Mouse (Mus musculus) G1E (cell line): Measurements from ENCODE around the gene Sp6. TPM values are rescaled to one million over a fixed set of nuclear protein-coding genes. Genes with fewer than 3 reads are reported as not detected.

Experiments used
- ATAC-seq: 2 replicates; pipeline ENCODE4 v1.8.0; 2016; ENCODE audit warnings: mild to moderate bottlenecking; ENCODE audit not compliant: insufficient number of reproducible peaks, poor library complexity, low FRiP score, severe bottlenecking; ENCODE audit errors: extremely low read depth
- DNase-seq: peaks from one replicate; pipeline ENCODE4 v3.0.0; 2012; ENCODE audit warnings: low spot score
- H3K27me3 ChIP-seq: 2 replicates; pipeline ENCODE4 v1.6.1; 2012; ENCODE audit warnings: mild to moderate bottlenecking, low read length, inconsistent platforms; ENCODE audit not compliant: insufficient read depth
- H3K36me3 ChIP-seq: replicated peaks from 2 replicates; pipeline ENCODE3; 2012; ENCODE audit warnings: mild to moderate bottlenecking, inconsistent platforms
- H3K4me1 ChIP-seq: 2 replicates; pipeline ENCODE4 v1.6.1; 2012; ENCODE audit warnings: low read depth, low read length, inconsistent platforms, mixed read lengths; ENCODE audit not compliant: insufficient read depth
- H3K4me3 ChIP-seq: 2 replicates; pipeline ENCODE4 v1.5.1; 2012; ENCODE audit warnings: low read depth, mild to moderate bottlenecking, inconsistent platforms, low read length, moderate library complexity, mixed read lengths
- H3K9me3 ChIP-seq: replicated peaks from 2 replicates; pipeline ENCODE4 v1.6.1; 2012; ENCODE audit warnings: inconsistent platforms
- CTCF ChIP-seq: IDR thresholded peaks from 2 replicates; pipeline ENCODE4 v1.5.1; 2012; ENCODE audit warnings: low read depth, low read length, inconsistent platforms, mixed read lengths
- GATA1 ChIP-seq: IDR thresholded peaks from 2 replicates; pipeline ENCODE4 v1.6.1; 2012; ENCODE audit warnings: borderline replicate concordance, low read length, inconsistent platforms, mixed read lengths
- GATA2 ChIP-seq: IDR thresholded peaks from 2 replicates; pipeline ENCODE4 v1.6.1; 2012; ENCODE audit warnings: low read depth, low read length, inconsistent platforms, borderline replicate concordance
- POLR2AphosphoS5 ChIP-seq: IDR thresholded peaks from 2 replicates; pipeline ENCODE4 v1.6.1; 2012; ENCODE audit warnings: low read depth, low read length, inconsistent platforms; ENCODE audit not compliant: insufficient replicate concordance
- TAL1 ChIP-seq: conservative IDR thresholded peaks from 2 replicates; pipeline ENCODE4 v1.6.1; 2012; ENCODE audit warnings: low read depth, low read length, inconsistent platforms, mixed read lengths
- polyA plus RNA-seq: library from polyadenylated mRNA; stranded (reverse); fragments of >175 nt; gene quantifications from 2 replicates; pipeline ENCODE4 v1.2.3, GENCODE M21; 2012
- total RNA-seq, 2 experiments: library from RNA; stranded (forward) in 1 of 2; stranded (reverse) in 1 of 2; fragments of 200-1000 nt in 1 of 2; fragments of >200 nt in 1 of 2; fragmentation: Nextera tagmentation in 1 of 2; gene quantifications; 2 replicates each; pipeline ENCODE4 v1.2.3; 2014 to 2017

The Sp6 gene
- total and polyA plus RNA-seq, 3 experiments, result 0.05 TPM; not detected in 2

DNA sequence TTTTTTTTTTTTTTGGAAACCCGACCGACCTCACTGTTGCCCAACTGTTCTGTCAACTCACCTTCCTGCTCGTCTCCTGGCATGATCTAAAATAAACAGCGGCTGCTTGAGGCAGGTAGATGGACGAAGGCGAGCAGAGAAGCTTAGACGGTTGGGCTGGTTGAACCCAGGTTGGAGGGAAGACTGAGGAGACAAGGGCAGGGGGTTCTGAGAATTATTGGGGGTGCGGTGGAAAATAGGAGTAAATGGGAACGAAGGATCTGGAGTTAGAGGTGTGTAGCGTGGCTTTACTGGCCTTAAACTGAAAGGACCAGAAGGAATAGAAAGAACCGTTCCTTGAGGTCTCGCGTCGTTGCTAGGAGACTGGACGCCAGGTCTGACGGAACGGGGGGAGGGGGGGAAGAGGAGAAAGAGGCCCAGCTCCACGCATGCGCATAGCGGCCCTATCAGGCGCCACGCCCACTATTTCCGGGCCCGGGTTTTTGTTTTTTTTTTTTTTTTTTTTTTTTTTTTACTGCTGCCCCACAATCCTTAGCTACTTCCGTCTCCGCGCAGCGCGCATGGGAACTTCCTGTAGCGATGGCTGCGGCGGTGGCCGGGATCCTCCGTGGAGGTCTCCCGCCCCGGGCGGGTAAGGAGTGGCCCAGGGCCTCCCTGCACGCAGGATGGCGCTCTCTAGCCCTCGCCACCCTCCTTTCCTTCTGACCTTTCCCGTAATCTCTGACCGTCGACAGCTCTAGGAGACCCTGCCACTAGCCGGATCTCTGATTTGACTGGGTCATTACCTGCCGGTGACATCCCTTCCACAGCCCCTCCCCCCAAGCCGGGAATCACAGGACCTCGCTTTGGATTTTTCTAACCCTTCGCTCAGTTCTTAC is 28.1 kb downstream of the Sp6 start, which contains the start of the genes Lrrc46 and Mrpl10:
TSS of gene Lrrc46 (minus strand) at position 386 of the 878 bp plus-strand sequence.
TSS of gene Mrpl10 (plus strand) at position 539 of the 878 bp plus-strand sequence.
- TF ChIP-seq TAL1, result no peak
- no peak for TF ChIP-seq POLR2AphosphoS5
- no peak for TF ChIP-seq GATA2
- TF ChIP-seq GATA1, result no peak
- no peak for TF ChIP-seq CTCF
- DNase-seq (peak; percentile 96), ATAC-seq (peak; percentile 78)
- Histone ChIP-seq H3K36me3 (peaks cover 38% of the 10 kb centered on the region), H3K4me1 (peaks cover 33% of the 10 kb centered on the region), H3K27me3 (peaks cover 7% of the 10 kb centered on the region; the same call in 1 of the 2 replicates), H3K9me3 (no peaks in the 10 kb centered on the region), H3K4me3 (peak within 1 kb of the TSS; percentile 84)

DNA sequence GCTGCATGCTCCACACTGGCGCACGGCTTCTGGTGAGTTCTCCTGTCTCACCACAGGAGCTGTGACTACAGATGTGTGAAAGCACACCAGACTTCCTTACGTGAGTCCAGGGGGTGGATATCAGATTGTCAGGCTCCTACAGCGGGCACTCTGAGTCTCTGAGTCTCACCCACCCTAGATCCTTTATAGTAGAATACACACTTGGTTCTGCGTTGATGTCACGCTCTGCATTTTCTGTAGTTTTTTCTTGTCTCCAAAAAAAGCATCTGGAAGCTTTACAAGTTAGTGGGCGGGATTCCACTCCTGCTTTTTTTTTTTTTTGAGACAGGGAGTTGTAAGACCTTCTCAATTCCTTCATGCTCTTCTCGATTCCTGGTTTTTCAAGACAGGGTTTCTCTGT is 31.7 kb downstream of the Sp6 start:
- Histone ChIP-seq H3K4me3 (no peak overlapping the region), H3K27me3 (no peaks in the 10 kb centered on the region), H3K4me1 (peaks cover 43% of the 10 kb centered on the region), H3K36me3 (peaks cover 74% of the 10 kb centered on the region), H3K9me3 (no peaks in the 10 kb centered on the region)
- DNase-seq (no peak), ATAC-seq (no peak)
- TF ChIP-seq TAL1, result no peak
- no peak for TF ChIP-seq POLR2AphosphoS5
- no peak for TF ChIP-seq GATA2
- TF ChIP-seq GATA1, result no peak
- TF ChIP-seq CTCF, result no peak

DNA sequence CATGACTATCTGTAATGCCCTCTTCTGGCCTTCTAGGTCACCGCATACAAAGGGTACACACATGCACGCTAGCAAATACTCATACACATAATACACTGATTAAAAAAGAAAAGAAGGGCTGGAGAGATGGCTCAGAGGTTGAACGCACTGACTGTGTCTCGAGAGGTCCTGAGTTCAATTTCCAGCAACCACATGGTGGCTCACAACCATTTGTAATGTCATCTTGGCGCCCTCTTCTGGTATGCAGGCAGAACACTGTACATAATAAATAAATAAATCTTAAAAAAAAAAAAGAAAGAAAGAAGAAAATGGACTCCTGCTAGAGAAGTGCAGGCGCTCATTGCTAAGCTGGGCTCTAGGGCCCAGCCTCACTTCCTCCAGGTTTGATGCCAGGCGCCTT is 32.7 kb downstream of the Sp6 start:
- TF ChIP-seq TAL1 (no peak), CTCF (0 out of 2 replicates have a peak, but pooled peaks have one; percentile 7)
- Histone ChIP-seq H3K9me3 (no peaks in the 10 kb centered on the region), H3K36me3 (peaks cover 74% of the 10 kb centered on the region), H3K4me3 (no peak overlapping the region), H3K4me1 (peaks cover 45% of the 10 kb centered on the region), H3K27me3 (no peaks in the 10 kb centered on the region)
- DNase-seq (no peak), ATAC-seq (no peak)

DNA sequence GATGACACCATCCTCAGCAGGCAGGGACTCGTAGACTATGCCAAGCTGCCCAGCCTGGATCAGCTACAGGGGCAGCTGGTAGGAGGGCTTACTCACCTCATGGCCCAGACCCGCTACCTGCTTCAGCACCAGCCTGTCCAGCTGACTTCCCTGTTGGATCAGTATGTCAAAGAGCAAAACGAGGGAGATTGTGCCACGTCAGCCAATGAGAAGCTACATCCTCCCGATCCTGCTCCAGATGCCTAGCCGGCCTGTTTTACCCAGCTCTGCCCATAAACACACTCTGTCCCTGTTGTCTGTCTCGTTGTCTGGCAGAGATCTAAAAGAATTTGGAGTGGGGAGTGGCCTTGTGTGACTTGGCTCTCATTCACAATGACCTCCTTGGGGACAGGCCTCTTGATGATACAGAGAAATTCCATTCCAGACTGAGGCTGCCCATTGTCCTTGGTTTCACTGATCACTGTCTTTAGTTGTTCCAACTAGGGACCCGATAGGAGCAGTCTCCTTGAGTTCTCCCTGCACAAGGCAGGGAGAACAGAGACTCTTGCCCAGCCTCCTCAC is 35.0 kb downstream of the Sp6 start:
- Histone ChIP-seq H3K4me1 (peaks cover 51% of the 10 kb centered on the region), H3K27me3 (no peaks in the 10 kb centered on the region), H3K36me3 (peaks cover 76% of the 10 kb centered on the region), H3K4me3 (no peak overlapping the region), H3K9me3 (no peaks in the 10 kb centered on the region)
- TF ChIP-seq TAL1, result no peak
- TF ChIP-seq CTCF, result no peak
- no peak for TF ChIP-seq GATA2
- TF ChIP-seq GATA1, result no peak
- no peak for TF ChIP-seq POLR2AphosphoS5
- ATAC-seq (no peak), DNase-seq (no peak)

DNA sequence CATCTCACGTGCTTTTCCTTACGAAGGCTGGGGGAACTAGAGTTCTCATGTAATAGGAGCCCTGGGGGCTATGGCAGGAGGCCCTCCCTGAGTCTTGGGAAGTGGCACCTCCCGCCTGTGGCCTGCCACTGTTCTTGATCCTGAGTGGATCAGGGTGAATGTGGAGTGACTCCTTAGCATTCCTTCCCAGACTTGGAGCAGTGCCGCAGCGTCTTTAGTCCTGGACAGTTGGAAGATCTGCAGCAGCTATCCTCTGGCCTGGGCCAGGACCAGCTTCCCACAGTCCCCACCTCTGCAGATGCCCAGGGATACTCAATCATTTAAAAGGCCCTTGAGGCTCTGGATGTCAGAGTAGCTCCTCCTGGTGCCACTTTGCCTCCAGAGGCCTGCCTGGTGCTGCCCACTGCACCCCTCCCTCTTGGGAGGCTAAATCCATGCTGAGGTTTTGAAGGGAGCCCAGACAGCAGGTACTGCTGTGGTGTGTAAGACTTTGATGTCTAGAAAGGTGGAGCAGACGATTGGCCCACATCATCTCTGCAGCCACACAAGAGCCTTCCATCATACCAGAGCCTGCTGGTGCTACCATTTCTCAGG is 36.4 kb downstream of the Sp6 start:
- Histone ChIP-seq H3K4me3 (no peak overlapping the region), H3K27me3 (no peaks in the 10 kb centered on the region), H3K9me3 (no peaks in the 10 kb centered on the region), H3K36me3 (peaks cover 74% of the 10 kb centered on the region), H3K4me1 (peaks cover 43% of the 10 kb centered on the region)
- no peak for DNase-seq
- TF ChIP-seq GATA1 (no peak), CTCF (no peak), POLR2AphosphoS5 (no peak), GATA2 (no peak), TAL1 (no peak)
- ATAC-seq, result no peak

DNA sequence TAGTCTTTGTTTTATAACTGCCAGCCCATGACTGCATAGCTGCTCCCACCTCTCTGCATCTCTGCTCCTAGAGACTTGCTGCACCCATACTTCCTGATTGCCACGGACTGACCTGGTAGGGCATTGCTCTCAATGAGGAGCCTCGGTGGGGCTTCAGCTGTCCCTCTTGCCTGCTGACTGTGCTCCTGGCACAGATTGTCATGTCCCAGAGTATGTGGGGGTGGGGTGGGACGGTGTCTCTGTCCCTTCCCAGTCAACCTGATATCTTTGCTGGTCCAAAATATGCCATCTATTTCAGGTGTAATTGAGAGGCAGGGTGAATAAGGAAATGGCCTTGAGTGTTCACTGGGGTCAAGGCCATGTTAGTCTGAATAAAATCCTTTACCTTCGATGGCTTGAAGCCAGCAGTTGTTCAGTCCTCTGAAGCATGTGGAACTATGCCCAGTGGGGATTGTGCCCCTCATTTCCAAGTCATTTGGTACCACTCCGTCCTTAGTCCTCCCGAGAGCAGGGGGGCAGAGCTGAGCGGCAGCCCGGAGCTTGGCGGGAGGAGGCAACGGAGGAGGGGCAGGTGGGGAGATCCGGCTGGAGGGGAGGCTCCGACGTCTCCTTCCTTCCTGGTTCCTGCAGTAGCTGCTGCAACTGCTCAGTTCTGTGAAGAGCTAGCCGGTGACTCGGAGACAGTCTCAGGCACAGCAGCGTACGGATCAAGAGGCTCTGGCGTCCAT is 37.2 kb downstream of the Sp6 start, which contains the start of gene Osbpl7:
TSS of gene Osbpl7 (plus strand) at position 413 of the 728 bp plus-strand sequence.
- peaks cover 41% of the 10 kb centered on the region for H3K4me1 ChIP-seq
- peak; percentile 88 for DNase-seq
- peak within 1 kb of the TSS; percentile 89 for H3K4me3 ChIP-seq
- no peaks in the 10 kb centered on the region for H3K9me3 ChIP-seq
- no peaks in the 10 kb centered on the region for H3K27me3 ChIP-seq
- peak; percentile 71 for ATAC-seq
- H3K36me3 ChIP-seq, result peaks cover 74% of the 10 kb centered on the region
- TF ChIP-seq POLR2AphosphoS5, result no peak
